Mouse (Mus musculus) midbrain, embryonic 11.5 days (tissue): Measurements from ENCODE around the gene Sdk2. TPM values are rescaled to one million over a fixed set of nuclear protein-coding genes. Genes with fewer than 3 reads are reported as not detected.

Source experiments
- ATAC-seq: fragments of 200-750 bp; cut with Nextera tagmentation; 2 replicates; pipeline ENCODE4 v1.8.0; 2017; ENCODE audit warnings: moderate TSS enrichment, moderate library complexity; ENCODE audit not compliant: low FRiP score
- DNase-seq: peaks from one replicate; pipeline ENCODE4 v3.0.0; 2015; ENCODE audit warnings: low spot score; ENCODE audit errors: missing footprints
- H3K27ac ChIP-seq: fragments of 300-500 bp; sonication (generic); 2 replicates; pipeline ENCODE4 v1.5.1; 2014; ENCODE audit warnings: low read depth, low read length
- H3K27me3 ChIP-seq: fragments of 300-500 bp; sonication (generic); 2 replicates; pipeline ENCODE4 v1.6.1; 2014; ENCODE audit warnings: mild to moderate bottlenecking, low read length, moderate library complexity, mixed read lengths; ENCODE audit not compliant: control insufficient read depth, insufficient read depth
- H3K36me3 ChIP-seq: fragments of 300-500 bp; sonication (generic); 2 replicates; pipeline ENCODE4 v1.6.1; 2014; ENCODE audit warnings: mild to moderate bottlenecking, low read length, moderate library complexity, mixed read lengths; ENCODE audit not compliant: control insufficient read depth, insufficient read depth
- H3K4me1 ChIP-seq: fragments of 300-500 bp; sonication (generic); 2 replicates; pipeline ENCODE4 v1.6.1; 2014; ENCODE audit warnings: low read length; ENCODE audit not compliant: control insufficient read depth, insufficient read depth
- H3K4me2 ChIP-seq: fragments of 300-500 bp; sonication (generic); 2 replicates; pipeline ENCODE4 v1.6.1; 2014; ENCODE audit warnings: mild to moderate bottlenecking, moderate library complexity
- H3K4me3 ChIP-seq: fragments of 300-500 bp; sonication (generic); 2 replicates; pipeline ENCODE4 v1.5.1; 2014; ENCODE audit warnings: low read depth, low read length
- H3K9ac ChIP-seq: fragments of 300-500 bp; sonication (generic); 2 replicates; pipeline ENCODE4 v1.6.1; 2014; ENCODE audit warnings: low read length
- H3K9me3 ChIP-seq: fragments of 300-500 bp; sonication (generic); 2 replicates; pipeline ENCODE4 v1.6.1; 2016; ENCODE audit warnings: low read length; ENCODE audit not compliant: control insufficient read depth
- WGBS: fragments of 180-500 bp; shearing (Covaris S2); extraction: QIAGEN DNeasy Blood & Tissue Kit; methylation state at CpG from one replicate; pipeline ENCODE4 v1.1.7; 2014; 5-methylcytosine and 5-hydroxymethylcytosine counted together
- polyA plus RNA-seq: library from polyadenylated mRNA; unstranded; fragments of >200 nt; fragmentation: Nextera tagmentation; extraction: Ambion mirVana; gene quantifications from 2 replicates; pipeline ENCODE4 v1.2.1, GENCODE M21; 2014

The Sdk2 gene
- polyA plus RNA-seq, 1 experiment from 2014 or later, result 2.6 TPM

DNA sequence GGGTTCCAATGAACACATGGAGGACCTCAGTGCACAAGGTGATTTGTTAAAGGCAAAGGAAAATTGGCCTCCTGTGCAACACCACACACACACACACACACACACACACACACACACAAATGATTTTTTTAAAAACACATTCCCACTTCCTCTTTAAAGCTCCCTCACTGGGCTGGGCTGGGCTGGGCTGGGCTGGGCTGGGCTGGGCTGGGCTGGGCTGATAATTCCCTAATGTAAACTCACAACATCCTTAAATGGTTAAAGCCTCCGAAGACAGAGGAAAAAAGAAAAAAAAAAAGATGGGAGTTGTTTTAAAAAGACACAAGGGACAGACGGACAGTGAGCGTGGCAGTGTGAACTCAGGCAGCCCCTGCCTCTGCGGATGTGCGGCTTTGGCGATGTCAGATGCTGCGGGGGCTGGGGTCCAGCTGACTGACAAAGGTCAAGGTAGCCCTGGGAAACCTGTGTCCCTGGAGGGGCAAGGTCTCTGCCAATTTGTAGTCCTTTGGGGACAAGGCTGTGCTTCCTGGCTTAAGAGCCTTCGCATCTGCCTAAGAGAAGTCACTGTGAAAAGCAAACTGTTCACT is 288.9 kb downstream of the Sdk2 start:
- no peaks in the 10 kb centered on the region for H3K9me3 ChIP-seq
- H3K27me3 ChIP-seq, result no peaks in the 10 kb centered on the region
- no peak for DNase-seq
- 51% methylated on average over 8 of the region's 8 CpGs for WGBS
- H3K9ac ChIP-seq, result no peak overlapping the region
- peaks cover 21% of the 10 kb centered on the region for H3K4me1 ChIP-seq
- no peak for ATAC-seq
- H3K4me3 ChIP-seq, result no peak overlapping the region
- no peak overlapping the region for H3K27ac ChIP-seq
- H3K4me2 ChIP-seq, result no peak overlapping the region
- H3K36me3 ChIP-seq, result no peaks in the 10 kb centered on the region

DNA sequence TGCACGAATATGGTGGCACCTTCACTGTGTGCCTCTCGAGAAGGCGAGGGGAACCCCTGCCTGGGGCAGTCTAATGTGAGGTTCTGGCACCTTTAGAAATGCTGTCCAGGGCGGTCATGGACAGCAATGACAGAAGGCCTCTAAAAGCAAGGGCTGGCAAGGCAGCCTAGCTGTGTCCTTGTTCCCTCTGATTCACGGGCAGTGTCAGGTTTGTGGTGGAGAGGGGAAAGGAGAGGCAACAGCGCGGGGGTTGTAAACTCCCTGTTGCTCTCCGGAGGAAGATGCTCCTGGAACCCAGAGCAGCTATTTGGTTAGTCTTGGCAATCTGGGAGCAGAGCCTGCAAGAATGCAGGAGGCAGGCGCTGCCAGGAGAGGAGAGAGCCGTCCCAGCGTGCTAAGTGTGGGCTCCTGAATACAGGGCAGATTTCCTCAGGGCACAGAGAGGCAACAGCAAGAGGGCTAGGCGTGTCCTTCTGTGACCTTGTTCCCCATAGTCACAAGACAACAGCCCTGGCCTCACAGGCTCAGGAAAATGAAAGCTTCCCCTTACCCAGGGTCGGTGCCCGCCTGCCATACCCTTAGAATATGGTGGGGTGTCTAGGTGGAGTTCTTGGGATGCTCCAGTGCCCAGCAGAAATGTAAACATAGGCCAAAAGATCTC is 289.9 kb downstream of the Sdk2 start:
- no peak for ATAC-seq
- H3K27me3 ChIP-seq, result no peaks in the 10 kb centered on the region
- H3K4me2 ChIP-seq, result no peak overlapping the region
- H3K4me1 ChIP-seq, result peaks cover 21% of the 10 kb centered on the region
- no peaks in the 10 kb centered on the region for H3K36me3 ChIP-seq
- H3K9me3 ChIP-seq, result no peaks in the 10 kb centered on the region
- H3K9ac ChIP-seq, result no peak overlapping the region
- WGBS, result 77% methylated on average over 14 of the region's 14 CpGs
- no peak overlapping the region for H3K27ac ChIP-seq
- DNase-seq, result no peak
- no peak overlapping the region for H3K4me3 ChIP-seq

GRCm38 (mm10) chr11:113774773-113775172 is 292.1 kb downstream of the Sdk2 start:
- no peak overlapping the region for H3K4me3 ChIP-seq
- no peaks in the 10 kb centered on the region for H3K36me3 ChIP-seq
- no peak overlapping the region for H3K9ac ChIP-seq
- DNase-seq (no peak), ATAC-seq (no peak)
- no peak overlapping the region for H3K4me2 ChIP-seq
- H3K9me3 ChIP-seq, result no peaks in the 10 kb centered on the region
- H3K27ac ChIP-seq, result no peak overlapping the region
- no peaks in the 10 kb centered on the region for H3K27me3 ChIP-seq
- peaks cover 15% of the 10 kb centered on the region for H3K4me1 ChIP-seq
- WGBS, result 96% methylated on average over 3 of the region's 3 CpGs

DNA sequence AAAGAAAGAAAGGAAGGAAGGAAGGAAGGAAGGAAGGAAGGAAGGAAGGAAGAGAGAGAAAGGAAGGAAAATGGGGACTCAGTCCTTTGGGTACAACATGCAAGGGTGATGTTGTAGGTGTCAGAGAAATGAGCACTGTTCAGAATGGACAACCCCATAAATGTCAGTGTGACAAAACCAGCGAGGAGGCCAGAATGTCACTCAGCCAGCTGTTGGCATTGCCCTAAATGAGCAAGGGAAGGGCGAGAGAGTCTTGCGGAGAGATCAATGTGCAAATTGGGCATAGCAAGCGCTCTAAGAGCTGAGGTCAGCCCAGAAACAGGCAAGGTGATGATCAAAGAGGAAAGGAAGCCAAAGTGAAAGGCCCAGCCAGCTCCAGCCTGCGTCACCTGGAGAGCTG is 293.7 kb downstream of the Sdk2 start:
- Histone ChIP-seq H3K27me3 (no peaks in the 10 kb centered on the region), H3K4me1 (peaks cover 2% of the 10 kb centered on the region; the same call in 1 of the 2 replicates), H3K4me2 (no peak overlapping the region), H3K27ac (no peak overlapping the region), H3K9ac (no peak overlapping the region), H3K4me3 (no peak overlapping the region), H3K9me3 (no peaks in the 10 kb centered on the region), H3K36me3 (no peaks in the 10 kb centered on the region)
- no peak for DNase-seq
- no peak for ATAC-seq
- 92% methylated on average over 5 of the region's 5 CpGs for WGBS

GRCm38 (mm10) chr11:113771187-113771586 is 295.7 kb downstream of the Sdk2 start:
- Histone ChIP-seq H3K27me3 (no peaks in the 10 kb centered on the region), H3K27ac (no peak overlapping the region), H3K9ac (no peak overlapping the region), H3K4me2 (no peak overlapping the region), H3K4me3 (no peak overlapping the region), H3K4me1 (no peaks in the 10 kb centered on the region), H3K9me3 (no peaks in the 10 kb centered on the region), H3K36me3 (no peaks in the 10 kb centered on the region)
- WGBS, result 91% methylated on average over 13 of the region's 13 CpGs
- ATAC-seq, result no peak
- no peak for DNase-seq

GRCm38 (mm10) chr11:113768356-113768755 is 298.5 kb downstream of the Sdk2 start:
- Histone ChIP-seq H3K27ac (no peak overlapping the region), H3K9me3 (no peaks in the 10 kb centered on the region), H3K4me1 (peaks cover 3% of the 10 kb centered on the region; the same call in 1 of the 2 replicates), H3K36me3 (no peaks in the 10 kb centered on the region), H3K9ac (no peak overlapping the region), H3K4me3 (no peak overlapping the region), H3K27me3 (no peaks in the 10 kb centered on the region), H3K4me2 (no peak overlapping the region)
- ATAC-seq (no peak), DNase-seq (no peak)
- WGBS, result 79% methylated on average over 3 of the region's 3 CpGs

DNA sequence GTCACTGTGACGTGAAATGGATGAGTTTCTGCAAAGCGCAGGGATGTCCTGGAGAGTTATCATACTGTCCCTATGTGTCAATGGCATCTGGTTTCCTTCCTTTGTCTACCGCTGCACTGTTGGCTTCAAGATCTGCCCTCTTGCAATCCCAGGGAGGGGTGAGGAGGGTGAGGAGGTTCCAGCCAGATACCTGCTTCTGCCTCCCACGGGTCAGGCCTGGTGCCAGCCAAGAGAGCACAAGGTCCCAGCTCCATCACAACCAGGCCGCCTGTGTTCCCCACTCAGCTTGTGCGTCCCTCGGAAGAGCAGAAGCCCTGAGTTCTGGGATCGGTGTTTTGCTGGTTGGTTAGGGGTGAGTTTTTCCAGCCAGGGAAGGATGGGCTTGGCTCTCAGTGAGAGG is 299.6 kb downstream of the Sdk2 start:
- WGBS, result 79% methylated on average over 8 of the region's 8 CpGs
- no peak overlapping the region for H3K9ac ChIP-seq
- no peak overlapping the region for H3K27ac ChIP-seq
- no peaks in the 10 kb centered on the region for H3K9me3 ChIP-seq
- H3K27me3 ChIP-seq, result no peaks in the 10 kb centered on the region
- ATAC-seq (no peak), DNase-seq (no peak)
- H3K4me2 ChIP-seq, result no peak overlapping the region
- no peak overlapping the region for H3K4me3 ChIP-seq
- peaks cover 4% of the 10 kb centered on the region; the same call in 1 of the 2 replicates for H3K4me1 ChIP-seq
- no peaks in the 10 kb centered on the region for H3K36me3 ChIP-seq

DNA sequence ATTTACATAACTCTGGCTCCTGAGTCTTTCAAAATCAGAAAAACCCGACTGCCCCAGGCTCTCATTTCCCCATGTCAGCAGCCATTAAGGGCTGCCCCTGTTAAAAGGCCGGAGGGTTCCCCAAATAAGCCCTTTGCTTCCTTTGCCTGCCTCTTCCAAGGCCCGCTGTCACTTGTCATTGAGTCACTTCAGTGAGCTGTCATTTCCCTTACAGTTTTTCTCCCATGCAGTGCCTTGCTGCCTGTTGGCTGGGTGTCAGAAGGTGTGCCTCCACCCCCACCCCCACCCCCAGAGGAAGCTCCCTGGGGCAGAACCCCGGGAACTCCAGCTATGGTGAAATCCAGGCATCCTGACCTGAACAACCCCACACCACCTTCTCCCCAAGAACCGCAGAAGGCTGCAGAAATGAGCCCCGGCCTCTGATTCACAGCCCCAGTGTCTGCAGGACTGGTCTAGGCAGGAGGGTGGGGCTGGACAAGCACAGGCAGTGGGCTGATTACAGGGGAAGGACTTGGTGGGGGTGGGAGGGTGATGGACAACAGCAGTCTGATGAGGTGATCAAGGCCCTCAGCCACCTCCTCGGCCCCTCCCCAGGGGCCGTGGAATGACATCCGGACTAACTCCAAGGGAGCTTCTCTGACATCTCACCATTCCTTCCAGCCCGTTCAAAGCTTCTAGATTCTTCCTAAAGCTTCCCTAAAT is 300.4 kb downstream of the Sdk2 start:
- DNase-seq, result no peak
- WGBS, result 67% methylated on average over 10 of the region's 10 CpGs

DNA sequence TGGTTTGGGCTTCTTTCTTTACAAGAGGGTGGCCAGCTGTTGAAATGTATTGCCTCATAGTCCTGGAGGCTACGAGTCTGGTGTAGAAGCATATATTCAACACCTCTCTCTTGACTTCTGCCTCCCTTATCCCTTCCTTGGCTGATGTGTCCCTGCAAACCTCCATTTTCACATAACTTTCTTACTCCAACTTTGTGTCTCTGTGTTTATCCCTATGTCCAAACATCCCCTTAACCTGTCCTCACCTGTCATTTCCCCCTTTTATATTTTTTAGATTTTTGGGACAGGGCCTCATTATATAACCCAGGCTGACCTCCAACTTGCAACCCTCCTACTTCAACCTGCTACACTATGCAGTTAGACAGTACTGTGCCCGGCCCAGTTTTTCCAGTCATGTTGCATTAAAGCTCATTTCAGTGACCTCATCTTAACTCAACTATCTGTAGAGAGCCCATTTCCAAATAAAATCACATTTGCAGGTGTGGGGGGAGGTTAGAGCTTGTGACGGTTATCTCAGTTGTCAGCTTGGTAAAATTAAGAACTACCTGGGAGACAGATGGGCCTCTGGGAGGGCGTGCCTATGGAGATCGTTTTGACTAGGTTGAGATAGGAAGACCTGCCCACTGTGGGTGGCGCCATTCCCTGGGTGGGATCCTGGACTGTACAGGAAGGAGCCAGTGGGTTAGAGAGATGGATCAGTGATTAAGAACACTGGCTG is 302.6 kb downstream of the Sdk2 start:
- ATAC-seq (no peak), DNase-seq (no peak)
- no peaks in the 10 kb centered on the region for H3K27me3 ChIP-seq
- H3K36me3 ChIP-seq, result no peaks in the 10 kb centered on the region
- 93% methylated on average over 6 of the region's 6 CpGs for WGBS
- H3K4me3 ChIP-seq, result no peak overlapping the region
- peaks cover 4% of the 10 kb centered on the region; the same call in 1 of the 2 replicates for H3K4me1 ChIP-seq
- H3K9me3 ChIP-seq, result no peaks in the 10 kb centered on the region
- no peak overlapping the region for H3K9ac ChIP-seq
- H3K27ac ChIP-seq, result no peak overlapping the region
- H3K4me2 ChIP-seq, result no peak overlapping the region

More for the DNA sequence above, 300.4 kb downstream of the Sdk2 start:
- Histone ChIP-seq H3K4me1 (peaks cover 4% of the 10 kb centered on the region; the same call in 1 of the 2 replicates), H3K9ac (no peak overlapping the region), H3K36me3 (no peaks in the 10 kb centered on the region), H3K9me3 (no peaks in the 10 kb centered on the region), H3K4me3 (no peak overlapping the region), H3K27me3 (no peaks in the 10 kb centered on the region), H3K4me2 (no peak overlapping the region), H3K27ac (no peak overlapping the region)
- no peak for ATAC-seq
